Mouse (Mus musculus) c-Kit-positive CD71-positive TER-119-negative erythroid progenitor cells, embryonic 14.5 days (primary cell): ENCODE data around the gene Nup62cl.

Source experiments
- DNase-seq: peaks from one replicate; pipeline ENCODE4 v3.0.0-alpha.2; 2013; ENCODE audit warnings: low read depth

Gene Nup62cl

DNA sequence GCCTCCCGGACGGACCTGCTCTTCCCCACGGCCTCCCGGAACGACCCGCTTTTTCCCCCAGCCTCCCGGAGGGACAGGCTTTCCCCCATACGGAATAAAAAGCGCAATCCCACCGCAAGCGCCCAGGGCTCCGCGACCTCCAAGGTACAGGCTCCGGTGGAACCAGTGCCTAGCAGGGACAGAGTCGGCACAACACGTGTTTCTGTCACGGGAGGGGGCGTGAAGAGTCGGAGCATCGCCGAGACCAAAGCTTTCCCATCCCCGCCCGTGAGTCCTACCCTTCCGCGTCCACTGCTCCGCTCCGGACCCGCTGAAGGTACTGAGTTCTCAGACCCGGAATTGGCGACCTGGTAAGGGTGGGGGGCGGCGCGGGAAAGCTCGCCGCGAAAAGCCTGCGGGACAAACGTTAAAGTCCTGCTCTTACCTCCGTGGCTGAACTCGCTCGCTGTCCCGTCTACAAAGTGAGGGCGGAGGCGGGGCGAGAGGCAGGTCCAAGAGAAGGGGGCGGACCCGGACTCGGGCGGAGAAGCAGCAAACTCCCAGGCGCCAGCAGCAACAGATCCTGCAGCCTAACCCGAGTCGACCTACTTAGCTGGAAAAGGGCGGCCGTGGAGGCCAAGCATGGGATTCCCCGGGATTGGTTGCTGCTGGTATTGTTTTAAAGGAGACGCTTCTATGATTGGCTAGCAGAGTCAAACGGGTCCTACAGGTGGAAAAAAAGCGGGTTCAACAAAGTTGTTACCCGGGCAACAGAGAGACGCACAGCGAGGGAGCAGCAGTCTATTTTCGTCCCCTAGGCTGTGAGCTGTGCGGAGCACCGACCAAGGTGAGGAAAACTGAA lies at the start of gene Nup62cl, which contains the start of gene Pih1h3b:
Gene Nup62cl (minus strand): TSS at position 578 of the 841 bp plus-strand sequence.
Gene Pih1h3b (plus strand): TSS at position 745 of the 841 bp plus-strand sequence.
- peak; percentile 40 for DNase-seq

GRCm38 (mm10) chrX:140094066-140094465 lies 31.6 kb upstream of the Nup62cl start:
- no peak for DNase-seq

GRCm38 (mm10) chrX:140082535-140082934 lies 20.0 kb upstream of the Nup62cl start:
- no peak for DNase-seq

- no peak for DNase-seq
Observed at GRCm38 (mm10) chrX:140060886-140061874, 1.3 kb downstream of the Nup62cl start.

- DNase-seq: no peak
Observed at GRCm38 (mm10) chrX:139998691-139999065, 63.8 kb downstream of the Nup62cl start.

DNA sequence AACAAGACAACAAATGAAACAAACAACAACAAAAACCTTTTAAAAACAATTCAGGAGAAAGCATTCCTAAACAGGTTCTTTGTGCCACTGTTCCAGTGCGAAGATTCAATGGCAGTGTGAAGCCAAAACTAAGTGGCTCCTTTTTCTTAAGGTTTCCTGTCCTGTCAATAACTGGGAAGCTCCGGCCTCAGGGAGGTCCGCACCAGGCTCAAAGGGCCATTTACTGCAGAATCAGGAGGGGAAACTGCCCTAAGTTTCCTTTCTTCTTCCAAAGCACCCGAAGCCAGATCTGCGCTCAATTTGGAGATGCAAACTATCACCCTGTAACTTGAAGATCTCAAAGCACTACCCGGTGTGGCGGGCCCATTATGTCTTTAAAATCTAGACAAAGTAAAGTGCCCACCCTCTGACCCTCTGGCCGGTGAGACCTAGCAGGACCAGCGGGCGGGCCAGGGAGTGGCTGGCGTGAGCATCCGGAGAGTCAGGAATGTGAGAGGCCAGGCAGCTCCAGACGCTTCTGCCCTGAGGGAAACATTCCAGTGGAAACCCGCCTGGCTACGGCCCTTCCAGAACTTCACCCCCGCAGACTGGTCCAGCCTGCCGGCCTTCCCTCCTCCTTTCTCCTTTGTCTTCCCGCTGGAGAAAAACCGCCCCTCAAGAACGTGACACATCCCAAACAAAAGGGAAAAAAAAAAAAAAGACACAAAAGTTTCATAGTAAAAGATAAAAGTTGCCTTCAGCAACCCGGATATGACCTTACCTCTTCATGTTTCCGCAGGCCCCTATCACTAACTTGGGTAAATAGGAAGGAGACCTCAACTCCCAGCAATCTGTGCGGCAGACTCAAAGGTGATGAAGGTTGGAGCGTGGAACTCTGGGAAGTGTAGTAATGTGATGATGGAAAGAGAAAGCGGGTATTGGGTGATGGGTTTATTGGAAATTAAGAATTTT lies 64.5 kb downstream of the Nup62cl start, which contains the start of gene Rbm41:
Gene Rbm41 (minus strand): TSS at position 856 of the 951 bp plus-strand sequence.
- no peak for DNase-seq

DNA sequence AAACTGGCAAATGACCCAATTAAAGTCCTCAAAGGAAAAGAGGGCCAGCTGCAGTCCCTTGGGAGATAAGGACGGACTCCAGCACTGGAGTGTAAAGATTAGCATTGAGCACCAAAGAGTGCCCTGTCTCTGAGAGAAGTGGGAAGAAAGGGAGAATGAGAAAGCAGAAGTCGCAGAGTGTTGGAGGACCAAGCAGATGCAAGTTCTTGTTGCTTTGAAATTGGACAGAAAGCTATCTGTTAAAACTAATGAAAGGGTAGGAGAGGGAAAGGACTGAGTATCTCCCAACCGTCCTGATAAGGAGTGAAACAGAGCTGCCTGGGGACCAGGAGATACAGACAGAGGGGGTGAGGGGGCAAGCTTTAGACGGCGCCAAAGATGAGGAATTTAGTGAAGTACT lies 80.4 kb downstream of the Nup62cl start:
- DNase-seq: no peak
